Mouse (Mus musculus): Measurements from ENCODE around the gene Zic4.

DNA sequence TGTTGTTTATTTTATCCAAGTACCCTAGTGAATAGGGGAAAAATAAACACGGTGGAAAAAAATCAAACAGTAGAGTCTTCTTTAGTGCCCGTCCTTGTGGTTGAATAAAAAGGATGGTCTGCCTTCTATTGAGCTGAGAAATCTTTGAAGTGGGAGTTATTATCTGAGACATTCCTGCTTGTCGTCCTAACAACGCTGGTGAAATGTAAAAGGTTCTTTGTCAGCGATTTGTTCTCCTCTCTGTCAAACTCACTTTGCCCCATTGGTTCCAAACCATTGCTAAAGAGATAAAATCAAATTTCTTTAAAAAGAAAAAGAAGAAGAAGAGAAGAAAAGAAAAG lies 25.5 kb downstream of the Zic4 start:
- TF ChIP-seq POLR2A (IDR thresholded peaks at IDR 0.05; ENCODE audit: control insufficient read depth, extremely low read depth, insufficient read depth, low read length, poor library complexity) (no peak), CTCF (IDR thresholded peaks at IDR 0.05; ENCODE audit: borderline replicate concordance, control insufficient read depth, extremely low read depth, insufficient read depth, low read length, poor library complexity) (no peak)
